Mouse (Mus musculus): ENCODE data around the gene Guca2a. TPM values are rescaled to one million over a fixed set of nuclear protein-coding genes. Genes with fewer than 3 reads are reported as not detected.

Gene Guca2a
- total RNA-seq (2012; rRNA removed) (not detected in 2 replicates), total RNA-seq (2014; rRNA removed) (not detected in 2 replicates), polyA plus RNA-seq (2012; ENCODE audit: insufficient read length, low read depth) (not detected in 2 replicates)

DNA sequence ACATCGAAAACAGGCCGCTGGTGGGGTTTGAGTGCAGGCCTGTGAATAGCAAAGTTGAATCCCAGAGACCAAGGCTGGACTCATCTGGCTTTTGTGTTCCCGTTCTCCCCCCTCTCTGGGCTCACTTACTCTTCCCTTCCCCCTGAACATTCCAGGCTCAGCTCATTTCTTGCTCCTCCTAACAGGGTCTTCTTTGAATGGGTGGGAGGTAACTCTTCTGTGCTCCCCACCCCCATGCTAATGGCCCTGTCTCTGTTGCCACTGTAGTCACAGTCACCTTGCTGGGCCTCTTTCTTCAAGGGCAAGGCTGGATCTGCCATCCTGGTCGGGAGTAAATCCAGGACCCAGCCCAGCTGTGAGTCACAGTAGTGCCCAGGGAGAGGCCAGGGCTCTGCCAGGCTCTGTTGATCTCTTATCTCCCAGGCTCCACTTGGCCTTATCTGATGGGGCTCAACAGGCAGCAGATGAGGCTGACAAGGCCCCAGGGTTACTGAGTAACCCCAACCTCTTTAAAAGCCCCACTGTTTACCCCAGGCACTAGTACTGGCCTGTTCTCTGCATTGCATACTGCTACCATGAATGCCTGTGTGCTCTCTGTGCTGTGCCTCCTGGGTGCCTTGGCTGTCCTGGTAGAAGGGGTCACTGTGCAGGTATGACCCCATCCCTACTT, at the start of gene Guca2a:
Gene Guca2a (plus strand): TSS at position 529 of the 670 bp plus-strand sequence.
- H3K9ac ChIP-seq (ENCODE audit: insufficient read depth, low read depth), result no peak within 1 kb of the TSS
- TF ChIP-seq ZMIZ1 (IDR thresholded peaks at IDR 0.05; ENCODE audit: low read depth, low read length), result no peak
- no peak for TF ChIP-seq E2F4 (IDR thresholded peaks at IDR 0.05; ENCODE audit: insufficient replicate concordance, low read depth, low read length)
- no peak for TF ChIP-seq ZKSCAN1 (IDR thresholded peaks at IDR 0.05; ENCODE audit: borderline replicate concordance, low read depth, low read length)
- no peak for TF ChIP-seq ZC3H11A (IDR thresholded peaks at IDR 0.05; ENCODE audit: low read depth, low read length)
- TF ChIP-seq USF2 (conservative IDR thresholded peaks at IDR 0.05; ENCODE audit: low read depth, low read length), result no peak
- TF ChIP-seq CHD1 (IDR thresholded peaks at IDR 0.05; ENCODE audit: low read depth, low read length), result no peak
- TF ChIP-seq ELF1 (IDR thresholded peaks at IDR 0.05; ENCODE audit: low read depth, low read length), result no peak
- H3K4me1 ChIP-seq (ENCODE audit: control insufficient read depth in 1 of 2, insufficient read depth in 2 of 2), result peaks cover 0 to 19% of the 10 kb centered on the region in 2 experiments; a peak in 2 of 4 replicates
- dilution Hi-C loops (cut with MboI; ENCODE audit: extremely low pct_ligation_motif_present, extremely low pct_unique_long_range_greater_than_20kb, low sequenced_read_pairs), result no loop called here
- H3K27ac ChIP-seq (ENCODE audit: insufficient read depth, low read depth), result no peak within 1 kb of the TSS
- no peak for DNase-seq (ENCODE audit: extremely low read depth)
- H3K4me2 ChIP-seq (ENCODE audit: insufficient read depth, low read depth, poor library complexity, severe bottlenecking), result no peak within 1 kb of the TSS
- no peaks in the 10 kb centered on the region for H3K79me2 ChIP-seq (replicated peaks; ENCODE audit: control insufficient read depth, extremely low read depth, insufficient read depth, poor library complexity, severe bottlenecking)
- in situ Hi-C loops (cut with MboI; ENCODE audit: low pct_ligation_motif_present, low pct_unique_long_range_greater_than_20kb, low sequenced_read_pairs), result no loop called here
- H3K9me3 ChIP-seq (replicated peaks; ENCODE audit: low read length), result no peaks in the 10 kb centered on the region
- no peaks in the 10 kb centered on the region for H3K27me3 ChIP-seq (replicated peaks)
- H3K4me3 ChIP-seq (replicated peaks in 1 of 3; ENCODE audit: low read depth in 2 of 3, low read length in 2 of 3, poor library complexity in 1 of 3), result no peak within 1 kb of the TSS
- peaks cover 0 to 22% of the 10 kb centered on the region in 2 experiments for H3K36me3 ChIP-seq (replicated peaks in 1 of 2; ENCODE audit: control insufficient read depth in 1 of 2, insufficient read depth in 1 of 2, low read length in 1 of 2)

DNA sequence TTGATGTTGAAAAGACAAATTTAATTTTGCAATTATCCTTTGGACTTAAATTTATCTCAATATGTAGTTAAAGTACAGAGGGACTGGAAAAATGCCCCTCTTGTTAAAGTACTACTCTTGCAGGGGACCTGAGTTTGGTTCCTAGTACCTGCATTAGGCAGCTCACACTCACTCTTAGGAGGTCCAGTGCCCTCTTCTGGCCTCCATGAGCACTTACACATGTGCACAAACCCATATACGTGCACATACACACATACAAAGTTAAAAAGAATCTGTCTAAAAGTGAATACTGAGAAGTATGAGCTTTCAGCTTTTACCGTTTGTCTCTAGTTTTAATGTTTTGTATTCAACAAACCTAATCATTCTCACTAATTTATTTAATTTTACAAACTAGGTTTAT, 49.5 kb upstream of the Guca2a start:
- H3K27ac ChIP-seq (ENCODE audit: insufficient read depth, low read depth), result no peak overlapping the region
- dilution Hi-C loops (cut with MboI; ENCODE audit: extremely low pct_ligation_motif_present, extremely low pct_unique_long_range_greater_than_20kb, low sequenced_read_pairs), result no loop called here
- DNase-seq (ENCODE audit: extremely low read depth), result no peak
- no peak overlapping the region for H3K4me3 ChIP-seq (replicated peaks in 1 of 3; ENCODE audit: low read depth in 2 of 3, low read length in 2 of 3, poor library complexity in 1 of 3)
- H3K9ac ChIP-seq (ENCODE audit: insufficient read depth, low read depth), result no peak overlapping the region
- H3K4me2 ChIP-seq (ENCODE audit: insufficient read depth, low read depth, poor library complexity, severe bottlenecking), result no peak overlapping the region
- no peaks in the 10 kb centered on the region for H3K27me3 ChIP-seq (replicated peaks)
- no peaks in the 10 kb centered on the region for H3K9me3 ChIP-seq (replicated peaks; ENCODE audit: low read length)
- peaks cover 17 to 51% of the 10 kb centered on the region in 2 experiments for H3K36me3 ChIP-seq (replicated peaks in 1 of 2; ENCODE audit: control insufficient read depth in 1 of 2, insufficient read depth in 1 of 2, low read length in 1 of 2)
- peaks cover 11% of the 10 kb centered on the region; the same call in 1 of the 2 replicates for H3K79me2 ChIP-seq (replicated peaks; ENCODE audit: control insufficient read depth, extremely low read depth, insufficient read depth, poor library complexity, severe bottlenecking)
- H3K4me1 ChIP-seq (ENCODE audit: control insufficient read depth in 1 of 2, insufficient read depth in 2 of 2), result peaks cover 0 to 6% of the 10 kb centered on the region in 2 experiments; a peak in 1 of 4 replicates
- no peak for TF ChIP-seq RAD21 (IDR thresholded peaks at IDR 0.05; ENCODE audit: low read depth, low read length)
- TF ChIP-seq BHLHE40 (IDR thresholded peaks at IDR 0.05; ENCODE audit: low read depth, low read length), result no peak
- 0 out of 4 replicates have a peak, but pooled peaks of 1 of the 2 experiments have one; percentile 1 for TF ChIP-seq CTCF (conservative IDR thresholded peaks at IDR 0.05 in 1 of 2, IDR thresholded peaks at IDR 0.05 in 1 of 2; ENCODE audit: low read depth in 2 of 2, low read length in 2 of 2)
- TF ChIP-seq UBTF (IDR thresholded peaks at IDR 0.05; ENCODE audit: low read depth, low read length), result no peak
- in situ Hi-C loops (cut with MboI; ENCODE audit: low pct_ligation_motif_present, low pct_unique_long_range_greater_than_20kb, low sequenced_read_pairs), result no loop called here

DNA sequence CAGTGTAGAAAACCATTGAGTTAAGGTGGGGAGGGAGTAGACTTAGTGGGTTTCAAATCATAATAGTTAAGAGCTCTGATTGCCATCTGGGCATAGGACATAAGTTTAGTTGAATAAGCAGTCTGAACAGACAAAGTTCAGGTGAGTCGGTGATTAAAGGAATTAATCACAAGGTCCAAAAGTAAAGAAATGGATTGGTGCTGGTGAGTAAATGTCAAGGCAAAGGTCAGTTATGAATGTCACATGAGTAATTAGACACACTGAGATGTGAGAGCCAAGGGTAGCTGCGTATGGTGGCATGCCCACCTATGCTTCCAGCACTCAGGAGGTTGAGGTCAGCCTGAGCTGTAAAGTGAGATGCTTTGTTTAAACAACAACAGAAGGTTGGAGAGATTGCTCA, 48.1 kb upstream of the Guca2a start:
- Histone ChIP-seq H3K27ac (ENCODE audit: insufficient read depth, low read depth) (no peak overlapping the region), H3K9ac (ENCODE audit: insufficient read depth, low read depth) (no peak overlapping the region), H3K79me2 (replicated peaks; ENCODE audit: control insufficient read depth, extremely low read depth, insufficient read depth, poor library complexity, severe bottlenecking) (peaks cover 8% of the 10 kb centered on the region; the same call in 1 of the 2 replicates), H3K27me3 (replicated peaks) (no peaks in the 10 kb centered on the region), H3K4me2 (ENCODE audit: insufficient read depth, low read depth, poor library complexity, severe bottlenecking) (no peak overlapping the region), H3K4me1 (ENCODE audit: control insufficient read depth in 1 of 2, insufficient read depth in 2 of 2) (peaks cover 2 to 17% of the 10 kb centered on the region in 2 experiments; a peak in 2 of 4 replicates), H3K4me3 (replicated peaks in 1 of 3; ENCODE audit: low read depth in 2 of 3, low read length in 2 of 3, poor library complexity in 1 of 3) (no peak overlapping the region), H3K9me3 (replicated peaks; ENCODE audit: low read length) (no peaks in the 10 kb centered on the region), H3K36me3 (replicated peaks in 1 of 2; ENCODE audit: control insufficient read depth in 1 of 2, insufficient read depth in 1 of 2, low read length in 1 of 2) (peaks cover 14 to 42% of the 10 kb centered on the region in 2 experiments)
- TF ChIP-seq SMC3 (IDR thresholded peaks at IDR 0.05; ENCODE audit: low read depth, low read length) (no peak), UBTF (IDR thresholded peaks at IDR 0.05; ENCODE audit: low read depth, low read length) (no peak), TBP (conservative IDR thresholded peaks at IDR 0.05; ENCODE audit: low read depth, low read length) (no peak), MAZ (IDR thresholded peaks at IDR 0.05; ENCODE audit: low read depth, low read length) (no peak), MYC (IDR thresholded peaks at IDR 0.05; ENCODE audit: low read depth, low read length) (no peak), KAT2A (IDR thresholded peaks at IDR 0.05; ENCODE audit: insufficient replicate concordance, low read length) (no peak), NRF1 (IDR thresholded peaks at IDR 0.05; ENCODE audit: low read depth, low read length) (no peak), HCFC1 (IDR thresholded peaks at IDR 0.05; ENCODE audit: low read depth, low read length) (no peak), ZMIZ1 (IDR thresholded peaks at IDR 0.05; ENCODE audit: low read depth, low read length) (no peak), POLR2AphosphoS2 (IDR thresholded peaks at IDR 0.05; ENCODE audit: low read depth, low read length) (no peak)
- no peak for DNase-seq (ENCODE audit: extremely low read depth)
- dilution Hi-C loops (cut with MboI; ENCODE audit: extremely low pct_ligation_motif_present, extremely low pct_unique_long_range_greater_than_20kb, low sequenced_read_pairs) (no loop called here), in situ Hi-C loops (cut with MboI; ENCODE audit: low pct_ligation_motif_present, low pct_unique_long_range_greater_than_20kb, low sequenced_read_pairs) (no loop called here)

Data from CH12.LX (cell line).